Mouse (Mus musculus) liver, postnatal 0 days (tissue): ENCODE data around the gene Vmp1.

Source experiments
- CTCF ChIP-seq: sonication (generic); IDR thresholded peaks from 2 replicates; pipeline ENCODE4 v1.5.1; 2016; ENCODE audit warnings: antibody characterized with exemption, low read depth
- EP300 ChIP-seq: IDR thresholded peaks from 2 replicates; pipeline ENCODE4 v1.6.1; 2016; ENCODE audit warnings: antibody characterized with exemption, low read depth, mild to moderate bottlenecking

- TF ChIP-seq CTCF (no peak), EP300 (no peak)
These were observed 81.5 kb downstream of the Vmp1 start for GRCm38 (mm10) chr11:86602116-86602515.
